Mouse (Mus musculus): ENCODE data around the gene Cib1. TPM values are rescaled to one million over a fixed set of nuclear protein-coding genes. Genes with fewer than 3 reads are reported as not detected.

Cib1 gene
- total RNA-seq, 2 experiments from 2014 or later, result 15.6 to 16.3 TPM

GRCm38 (mm10) chr7:80241661-80242060, 9.0 kb upstream of the Cib1 start:
- no peak for DNase-seq
- intact Hi-C loops (cut with DNase I), result no loop called here

GRCm38 (mm10) chr7:80238542-80238941, 5.9 kb upstream of the Cib1 start:
- intact Hi-C loops (cut with DNase I), result no loop called here
- no peak for DNase-seq

GRCm38 (mm10) chr7:80233799-80234198, 1.2 kb upstream of the Cib1 start:
- intact Hi-C loops (cut with DNase I), result no loop called here

DNA sequence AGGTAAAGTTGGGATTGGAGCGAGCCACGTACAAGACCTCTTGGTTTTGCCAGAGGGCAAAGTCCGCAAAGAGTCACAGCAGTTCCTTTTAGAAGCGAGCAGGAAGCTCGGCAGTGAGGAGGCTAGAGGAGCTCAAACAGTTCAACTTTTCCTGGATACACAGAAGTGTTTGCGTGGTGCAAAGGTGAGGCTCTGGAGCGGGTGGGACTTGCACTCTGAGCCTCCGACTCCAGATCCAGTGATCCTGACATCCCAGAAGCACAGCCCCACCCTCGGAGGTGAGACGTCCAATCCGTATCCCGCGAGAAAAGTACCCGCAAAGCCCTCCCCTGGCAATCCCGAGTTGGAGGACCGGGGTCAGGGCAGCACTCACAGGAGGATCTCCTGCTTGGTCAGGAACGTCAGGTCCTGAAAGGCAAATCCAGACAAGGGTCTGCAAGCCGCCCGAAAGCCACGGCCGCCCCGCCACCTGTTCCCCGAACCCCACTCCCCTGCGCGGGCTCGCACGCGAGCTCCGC, 583 bp downstream of the Cib1 start:
- intact Hi-C loops (cut with DNase I), result no loop called here
- DNase-seq, result no peak

More at GRCm38 (mm10) chr7:80233799-80234198, 1.2 kb upstream of the Cib1 start:
- DNase-seq, result no peak

DNA sequence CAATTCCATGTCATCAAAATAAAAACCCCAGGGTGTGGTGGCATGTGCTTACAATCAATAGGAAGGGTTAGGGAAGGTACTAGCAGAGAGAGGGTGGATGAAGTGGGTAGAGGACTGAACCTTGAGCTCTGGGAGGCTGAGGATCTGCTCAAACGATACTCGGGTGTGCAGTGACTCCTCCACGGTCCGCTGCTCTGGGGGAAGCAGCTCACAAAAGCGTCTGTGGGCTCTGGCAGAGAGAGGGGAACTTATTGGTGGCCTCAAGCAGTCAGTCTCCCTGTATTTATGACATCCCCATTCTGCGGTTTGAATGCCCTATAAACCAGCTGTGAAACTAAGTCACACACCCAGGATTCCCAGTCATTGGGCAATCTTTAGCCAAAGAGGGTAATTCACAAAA, 2.4 kb downstream of the Cib1 start:
- intact Hi-C loops (cut with DNase I), result no loop called here
- no peak for DNase-seq

- intact Hi-C loops (cut with DNase I), result no loop called here
- DNase-seq, result no peak
These were observed 5.5 kb downstream of the Cib1 start for GRCm38 (mm10) chr7:80227065-80227464.

DNA sequence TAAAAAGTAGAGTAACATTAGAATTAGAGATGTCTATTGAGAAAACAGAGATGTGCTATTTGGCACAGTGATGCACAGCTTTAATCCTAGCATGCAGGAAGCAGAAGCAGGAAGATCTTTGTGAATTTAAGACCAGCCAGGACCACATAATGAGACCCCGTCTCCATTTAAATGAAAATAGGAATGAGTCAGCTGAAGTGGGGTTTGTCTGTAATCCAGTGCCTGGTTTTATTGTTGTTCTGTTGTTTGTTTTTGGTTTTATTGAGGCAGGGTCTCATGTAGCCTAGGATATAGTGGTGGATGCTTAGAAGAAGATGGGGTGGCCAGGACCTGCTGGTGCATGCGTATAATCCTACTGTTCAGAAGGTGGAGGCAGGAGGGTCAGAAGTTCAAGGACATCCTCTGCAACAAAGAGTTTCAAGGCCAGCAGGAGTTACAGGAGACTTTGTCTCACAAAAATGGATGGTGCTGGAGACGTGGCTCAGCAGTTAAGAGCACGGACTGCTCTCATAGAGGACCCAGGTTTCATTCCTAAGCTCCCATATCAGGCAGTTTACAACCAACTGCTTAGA, 11.3 kb downstream of the Cib1 start:
- no peak for DNase-seq
- intact Hi-C loops (cut with DNase I), result no loop called here

DNA sequence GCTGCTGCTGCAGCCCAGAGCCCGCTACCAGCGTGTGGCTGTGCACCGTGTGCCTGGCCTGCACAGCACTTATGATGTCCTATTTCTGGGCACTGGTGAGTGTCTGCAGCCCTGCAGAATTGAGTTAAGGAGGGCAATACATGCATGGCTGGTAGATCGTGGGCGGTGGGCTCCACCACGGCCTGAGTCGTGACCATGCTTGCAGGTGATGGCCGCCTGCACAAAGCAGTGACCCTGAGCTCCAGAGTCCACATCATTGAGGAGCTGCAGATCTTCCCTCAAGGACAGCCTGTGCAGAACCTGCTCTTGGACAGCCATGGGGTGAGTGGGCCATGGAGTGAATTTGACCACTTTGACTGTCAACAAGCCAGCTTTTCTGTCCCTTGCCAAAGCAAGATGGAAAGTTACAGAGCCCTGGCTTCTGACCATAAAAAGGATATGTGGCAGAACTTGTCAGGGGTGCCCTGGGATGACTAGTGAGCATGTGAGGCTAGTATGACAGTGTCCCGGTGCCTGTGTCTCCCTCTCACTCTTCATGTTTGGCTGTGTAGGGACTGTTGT, 12.3 kb downstream of the Cib1 start:
- intact Hi-C loops (cut with DNase I), result no loop called here
- no peak for DNase-seq

DNA sequence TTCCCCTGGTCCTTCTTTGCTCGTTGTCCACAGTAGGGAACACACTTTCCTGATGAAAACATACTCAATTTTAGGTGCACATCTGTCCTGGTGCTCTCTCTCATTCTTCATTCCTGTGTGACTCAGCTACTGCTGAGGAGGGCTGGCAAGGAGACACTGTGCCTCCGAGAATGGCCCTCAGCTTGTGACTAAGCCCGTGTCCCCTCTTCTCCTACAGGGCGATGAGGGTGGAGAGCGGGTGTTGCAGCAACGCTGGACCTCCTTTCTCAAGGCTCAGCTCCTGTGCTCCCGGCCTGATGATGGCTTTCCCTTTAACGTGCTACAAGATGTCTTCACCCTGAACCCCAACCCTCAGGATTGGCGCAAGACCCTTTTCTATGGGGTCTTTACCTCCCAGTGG, 13.9 kb downstream of the Cib1 start:
- intact Hi-C loops (cut with DNase I), result loop anchor here (5.0 to 10.0 kb wide), 3 partner anchors 61 to 424 kb away; partner anchors contain the start of gene Mesp1
- no peak for DNase-seq

- peak; percentile 67 to 68 for DNase-seq
- intact Hi-C loops (cut with DNase I), result loop anchor here (5.0 to 10.0 kb wide), 3 partner anchors 59 to 422 kb away; partner anchors contain the start of gene Mesp1
These were observed 16.0 kb downstream of the Cib1 start for GRCm38 (mm10) chr7:80216566-80216965.

DNA sequence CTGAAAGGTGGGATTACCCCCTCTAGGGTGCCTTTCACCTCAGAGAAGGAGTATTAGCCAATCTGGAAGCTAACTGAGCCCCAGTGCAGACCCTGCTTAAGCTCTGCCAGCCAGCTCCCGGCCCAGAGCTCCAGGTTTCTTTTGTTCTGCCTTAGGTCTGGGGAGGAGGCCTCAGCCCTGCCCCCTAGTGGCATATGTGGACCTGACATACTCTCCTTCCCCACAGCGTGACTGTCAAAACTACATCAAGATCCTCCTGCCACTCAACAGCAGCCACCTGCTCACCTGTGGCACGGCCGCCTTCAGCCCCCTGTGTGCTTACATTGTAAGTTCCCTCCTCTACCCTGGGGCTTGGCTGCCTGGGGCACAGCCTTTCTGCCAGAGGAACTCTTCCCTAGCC, 17.2 kb downstream of the Cib1 start:
- DNase-seq, result peak; percentile 81 to 82
- intact Hi-C loops (cut with DNase I), result loop anchor here (1.0 to 10.0 kb wide), 4 partner anchors 58 to 421 kb away; partner anchors contain the start of gene Mesp1

- DNase-seq, result no peak
- intact Hi-C loops (cut with DNase I), result loop anchor here (10.0 kb wide), 1 partner anchor 420 kb away; the partner anchor contains the start of gene Mesp1
These were observed 18.2 kb downstream of the Cib1 start for GRCm38 (mm10) chr7:80214459-80214858.

GRCm38 (mm10) chr7:80213604-80214003, 19.0 kb downstream of the Cib1 start:
- DNase-seq, result no peak
- intact Hi-C loops (cut with DNase I), result loop anchor here (2.0 to 10.0 kb wide), 2 partner anchors 15 to 419 kb away; partner anchors contain the start of gene Mesp1

GRCm38 (mm10) chr7:80210982-80211381, 21.6 kb downstream of the Cib1 start:
- intact Hi-C loops (cut with DNase I), result loop anchor here (10.0 kb wide), 1 partner anchor 416 kb away; the partner anchor contains the start of gene Mesp1
- no peak for DNase-seq

- intact Hi-C loops (cut with DNase I), result loop anchor here (10.0 kb wide), 1 partner anchor 415 kb away; the partner anchor contains the start of gene Mesp1
- DNase-seq, result no peak
These were observed 22.9 kb downstream of the Cib1 start for GRCm38 (mm10) chr7:80209669-80210068.

- peak; percentile 42 to 49 for DNase-seq
These were observed 23.7 kb downstream of the Cib1 start for GRCm38 (mm10) chr7:80208738-80209430.

DNA sequence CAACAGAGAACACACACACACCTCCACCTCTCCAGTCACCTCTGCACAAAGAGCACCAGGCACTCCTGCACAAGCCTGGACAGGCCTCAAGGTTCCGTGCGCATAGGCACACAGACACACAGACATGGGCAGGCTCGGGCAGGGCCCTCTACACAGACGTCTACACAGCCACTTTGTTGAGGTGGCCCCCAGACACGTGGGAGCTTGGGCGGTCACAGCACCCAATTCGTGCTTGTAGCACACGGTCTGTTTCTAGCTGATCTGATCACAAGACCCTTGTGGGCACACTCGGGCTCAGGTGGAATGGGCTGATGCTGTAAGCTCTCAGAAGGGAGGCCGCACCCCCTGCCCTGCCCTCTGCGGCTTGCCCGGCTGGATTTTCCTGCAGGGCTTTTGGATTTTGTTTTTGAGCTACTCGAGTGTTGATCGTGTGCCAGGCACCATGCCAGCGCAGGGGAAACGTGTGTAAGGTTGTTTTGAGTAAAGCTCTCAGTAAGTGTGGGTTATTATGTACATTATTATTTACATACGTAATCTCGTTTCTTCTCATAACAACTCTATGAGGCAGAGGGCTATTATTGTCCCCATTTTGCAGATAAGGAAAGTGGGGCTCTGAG, 24.5 kb downstream of the Cib1 start:
- DNase-seq, result no peak
- intact Hi-C loops (cut with DNase I), result no loop called here

More at GRCm38 (mm10) chr7:80208738-80209430, 23.7 kb downstream of the Cib1 start:
- intact Hi-C loops (cut with DNase I), result no loop called here

- intact Hi-C loops (cut with DNase I), result no loop called here
- no peak for DNase-seq
These were observed 25.3 kb downstream of the Cib1 start for GRCm38 (mm10) chr7:80207314-80207731.

GRCm38 (mm10) chr7:80205705-80206589, 26.7 kb downstream of the Cib1 start:
- intact Hi-C loops (cut with DNase I), result no loop called here

GRCm38 (mm10) chr7:80204961-80205360, 27.7 kb downstream of the Cib1 start:
- intact Hi-C loops (cut with DNase I), result no loop called here
- no peak for DNase-seq

More at GRCm38 (mm10) chr7:80205705-80206589, 26.7 kb downstream of the Cib1 start:
- DNase-seq, result no peak
